Mouse (Mus musculus): Measurements from ENCODE around the gene Wdr64. TPM values are rescaled to one million over a fixed set of nuclear protein-coding genes. Genes with fewer than 3 reads are reported as not detected.
A peak's percentile ranks its signal among the peaks of the same experiment; 100 is the strongest.

Wdr64 gene
- polyA plus RNA-seq, 1 experiment from 2014 or later = not detected

DNA sequence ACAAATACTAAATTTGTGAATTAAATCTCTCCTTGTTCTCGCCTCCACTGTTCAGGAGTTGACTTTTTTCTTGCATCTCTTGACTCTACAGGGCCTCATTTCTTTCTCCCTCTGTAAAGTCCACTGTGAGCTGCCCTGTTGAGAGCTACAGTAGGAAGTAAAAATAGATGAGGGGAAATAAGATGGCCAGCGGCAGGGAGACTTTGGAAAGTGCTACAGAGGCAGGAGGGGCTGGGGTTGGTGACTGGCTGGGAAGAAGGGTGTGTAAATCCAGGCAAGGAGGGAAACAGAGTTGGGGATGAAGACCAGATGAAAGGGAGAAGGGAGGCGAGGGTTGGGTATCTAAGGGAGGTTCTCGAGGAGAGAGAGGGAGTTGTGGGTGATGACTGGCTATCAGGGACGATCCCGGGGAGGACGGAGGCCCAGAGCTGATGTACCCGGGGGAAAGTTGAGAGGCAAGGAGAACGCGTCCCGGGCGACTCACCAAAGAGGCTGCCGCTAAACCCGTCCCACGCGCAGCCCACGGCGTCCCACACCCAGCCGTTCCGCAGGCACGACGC is 6.6 kb upstream of the Wdr64 start:
- Histone ChIP-seq H3K36me3 (peaks cover 18% of the 10 kb centered on the region), H3K4me1 (peaks cover 37% of the 10 kb centered on the region), H3K27ac (replicated peaks) (peak overlapping the region; percentile 91), H3K9ac (peak overlapping the region; percentile 91), H3K9me3 (no peaks in the 10 kb centered on the region), H3K4me2 (peak overlapping the region; percentile 89), H3K27me3 (replicated peaks) (no peaks in the 10 kb centered on the region), H3K4me3 (peak overlapping the region; percentile 88)
- 1% methylated on average over 22 of the region's 22 CpGs for WGBS
- no peak for ATAC-seq (ENCODE audit: extremely low read depth, insufficient number of reproducible peaks, low FRiP score, low TSS enrichment)

GRCm38 (mm10) chr1:175692246-175692996 is 6.0 kb upstream of the Wdr64 start, which contains the start of the genes Opn3 and Chml:
Gene Opn3, minus strand, starts transcription at chr1:175692776.
Gene Chml, minus strand, starts transcription at chr1:175692901.
- ATAC-seq (ENCODE audit: extremely low read depth, insufficient number of reproducible peaks, low FRiP score, low TSS enrichment) = peak; percentile 98
- under 1% methylated on average over 58 of the region's 73 CpGs for WGBS
- no peaks in the 10 kb centered on the region for H3K27me3 ChIP-seq (replicated peaks)

GRCm38 (mm10) chr1:175692997-175693361 is 5.4 kb upstream of the Wdr64 start:
- Histone ChIP-seq H3K27ac (replicated peaks) (peak overlapping the region; percentile 80), H3K27me3 (replicated peaks) (no peaks in the 10 kb centered on the region), H3K4me3 (peak overlapping the region; percentile 88)

More at GRCm38 (mm10) chr1:175692246-175692996, 6.0 kb upstream of the Wdr64 start, which contains the start of the genes Opn3 and Chml:
- no peaks in the 10 kb centered on the region for H3K9me3 ChIP-seq
- peak within 1 kb of the TSS; percentile 89 for H3K4me2 ChIP-seq
- peak within 1 kb of the TSS; percentile 91 for H3K27ac ChIP-seq (replicated peaks)
- H3K4me1 ChIP-seq = peaks cover 37% of the 10 kb centered on the region
- H3K4me3 ChIP-seq = peak within 1 kb of the TSS; percentile 88
- H3K36me3 ChIP-seq = peaks cover 12% of the 10 kb centered on the region
- H3K9ac ChIP-seq = peak within 1 kb of the TSS; percentile 91

DNA sequence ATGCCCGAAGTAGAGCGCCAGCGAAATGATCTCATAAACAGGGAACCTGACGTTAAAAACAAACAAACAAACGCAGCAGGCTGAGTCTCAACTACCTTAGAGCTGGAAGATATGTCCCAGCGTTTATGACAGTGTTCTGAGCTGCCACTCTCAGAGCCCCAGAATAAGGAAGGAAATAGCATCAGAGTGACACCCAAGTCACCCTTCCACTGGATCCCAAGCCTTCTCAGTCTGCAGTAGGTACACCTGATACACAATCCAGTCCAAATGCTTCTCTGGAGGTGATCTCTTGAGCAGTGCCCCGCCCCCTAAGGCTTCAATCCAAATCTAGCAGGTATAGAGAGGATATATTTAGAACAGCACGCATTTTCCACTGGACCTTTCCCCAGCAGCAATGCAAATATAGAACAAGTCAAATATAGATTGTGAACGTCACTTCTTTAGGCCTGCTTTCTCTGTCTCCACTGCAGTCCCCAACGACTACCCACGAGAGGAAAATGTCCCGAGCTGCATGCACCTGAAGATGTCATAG is 4.9 kb upstream of the Wdr64 start:
- Histone ChIP-seq H3K9ac (peak overlapping the region; percentile 75), H3K27me3 (replicated peaks) (no peaks in the 10 kb centered on the region), H3K9me3 (no peaks in the 10 kb centered on the region), H3K4me2 (peak overlapping the region; percentile 89), H3K27ac (replicated peaks) (peak overlapping the region; percentile 80), H3K4me3 (peak overlapping the region; percentile 88), H3K4me1 (peaks cover 37% of the 10 kb centered on the region), H3K36me3 (0 out of 2 replicates have a peak, but pooled peaks cover under 1% of the 10 kb centered on the region)
- WGBS = 29% methylated on average over 12 of the region's 12 CpGs
- no peak for ATAC-seq (ENCODE audit: extremely low read depth, insufficient number of reproducible peaks, low FRiP score, low TSS enrichment)

More at GRCm38 (mm10) chr1:175692997-175693361, 5.4 kb upstream of the Wdr64 start:
- ATAC-seq (ENCODE audit: extremely low read depth, insufficient number of reproducible peaks, low FRiP score, low TSS enrichment) = no peak; the same call in 1 of the 2 replicates
- 2% methylated on average over 16 of the region's 17 CpGs for WGBS
- Histone ChIP-seq H3K36me3 (peaks cover 6% of the 10 kb centered on the region), H3K4me2 (peak overlapping the region; percentile 89), H3K9ac (peak overlapping the region; percentile 75), H3K4me1 (peaks cover 37% of the 10 kb centered on the region), H3K9me3 (no peaks in the 10 kb centered on the region)

DNA sequence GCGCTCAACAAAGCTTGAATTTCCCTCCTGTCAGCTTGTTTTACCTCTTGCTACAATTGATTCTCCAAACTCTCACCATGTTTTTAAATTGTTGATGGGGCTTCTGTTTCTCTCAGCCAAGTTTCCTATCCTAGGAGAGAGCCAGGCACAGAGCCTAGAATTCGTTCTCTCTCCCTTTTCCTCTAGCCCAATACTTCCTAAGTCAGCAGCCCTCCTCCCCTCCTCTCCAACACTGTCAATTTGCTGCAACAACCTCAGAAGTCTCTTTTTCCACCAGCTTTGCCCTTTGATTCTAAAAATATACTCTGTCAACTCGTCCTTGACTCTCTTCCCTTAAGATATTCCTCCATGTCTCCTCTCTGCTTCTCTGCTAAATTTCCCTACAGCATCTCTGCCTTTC is 982 bp downstream of the Wdr64 start:
- WGBS = 45% methylated on average over 3 of the region's 3 CpGs
- no peak overlapping the region for H3K27ac ChIP-seq (replicated peaks)
- ATAC-seq (ENCODE audit: extremely low read depth, insufficient number of reproducible peaks, low FRiP score, low TSS enrichment) = no peak
- peaks cover 13% of the 10 kb centered on the region for H3K4me1 ChIP-seq
- H3K9me3 ChIP-seq = no peaks in the 10 kb centered on the region
- no peak overlapping the region for H3K4me3 ChIP-seq
- H3K9ac ChIP-seq = no peak overlapping the region
- H3K36me3 ChIP-seq = no peaks in the 10 kb centered on the region
- H3K27me3 ChIP-seq (replicated peaks) = no peaks in the 10 kb centered on the region
- H3K4me2 ChIP-seq = no peak overlapping the region

- Histone ChIP-seq H3K4me2 (no peak overlapping the region), H3K4me3 (no peak overlapping the region), H3K27me3 (replicated peaks) (no peaks in the 10 kb centered on the region), H3K36me3 (no peaks in the 10 kb centered on the region), H3K4me1 (peaks cover 13% of the 10 kb centered on the region), H3K27ac (replicated peaks) (no peak overlapping the region), H3K9ac (no peak overlapping the region), H3K9me3 (no peaks in the 10 kb centered on the region)
- no peak for ATAC-seq (ENCODE audit: extremely low read depth, insufficient number of reproducible peaks, low FRiP score, low TSS enrichment)
- WGBS = 31% methylated on average over 4 of the region's 4 CpGs
Observed at GRCm38 (mm10) chr1:175699796-175700195, 1.4 kb downstream of the Wdr64 start.

DNA sequence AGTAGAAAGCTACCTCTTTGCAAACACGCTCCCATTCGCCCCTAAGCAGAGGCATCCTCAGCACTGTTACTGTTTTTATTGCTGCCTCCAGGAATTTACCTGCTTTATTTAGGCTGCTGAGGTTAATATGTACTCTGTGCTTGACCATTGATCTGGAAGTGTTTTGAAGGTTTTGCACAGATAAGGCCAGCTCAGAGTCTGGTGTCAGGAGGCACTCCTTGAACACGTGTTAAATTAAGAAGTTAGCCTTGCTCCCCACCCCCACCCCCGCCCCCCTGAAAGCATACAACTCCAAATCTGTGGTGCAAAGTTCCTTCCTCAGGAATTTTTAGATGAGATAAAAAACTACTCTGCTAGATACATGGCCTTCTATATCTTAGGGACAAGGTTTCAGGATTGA is 2.8 kb downstream of the Wdr64 start:
- Histone ChIP-seq H3K4me1 (peaks cover 13% of the 10 kb centered on the region), H3K36me3 (no peaks in the 10 kb centered on the region), H3K27me3 (replicated peaks) (no peaks in the 10 kb centered on the region), H3K4me3 (no peak overlapping the region), H3K9ac (no peak overlapping the region), H3K4me2 (no peak overlapping the region), H3K9me3 (no peaks in the 10 kb centered on the region), H3K27ac (replicated peaks) (no peak overlapping the region)
- ATAC-seq (ENCODE audit: extremely low read depth, insufficient number of reproducible peaks, low FRiP score, low TSS enrichment) = no peak
- WGBS = 57% methylated on average over 4 of the region's 4 CpGs

DNA sequence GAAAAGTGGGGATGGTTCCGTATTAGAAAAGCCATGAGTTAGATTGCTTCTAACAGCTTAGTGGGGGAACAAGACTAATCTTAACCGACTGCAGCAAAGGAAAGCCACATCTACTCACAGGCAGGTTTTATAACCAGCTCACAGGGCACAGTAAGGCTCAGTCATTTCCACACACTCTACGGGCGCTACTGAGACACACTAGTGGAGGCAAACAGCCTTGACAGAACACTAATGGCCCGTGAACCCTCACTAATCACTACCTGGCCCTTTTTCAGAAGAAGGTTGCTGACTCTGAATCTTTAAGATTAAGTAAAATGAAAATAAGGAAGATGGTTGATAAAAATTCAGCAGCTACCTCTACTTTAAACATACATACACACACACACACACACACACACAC is 9.2 kb downstream of the Wdr64 start:
- Histone ChIP-seq H3K9me3 (no peaks in the 10 kb centered on the region), H3K4me3 (no peak overlapping the region), H3K36me3 (no peaks in the 10 kb centered on the region), H3K27me3 (replicated peaks) (no peaks in the 10 kb centered on the region), H3K27ac (replicated peaks) (no peak overlapping the region), H3K4me1 (peaks cover 5% of the 10 kb centered on the region), H3K9ac (no peak overlapping the region), H3K4me2 (no peak overlapping the region)
- 76% methylated on average over 5 of the region's 5 CpGs for WGBS
- no peak for ATAC-seq (ENCODE audit: extremely low read depth, insufficient number of reproducible peaks, low FRiP score, low TSS enrichment)

DNA sequence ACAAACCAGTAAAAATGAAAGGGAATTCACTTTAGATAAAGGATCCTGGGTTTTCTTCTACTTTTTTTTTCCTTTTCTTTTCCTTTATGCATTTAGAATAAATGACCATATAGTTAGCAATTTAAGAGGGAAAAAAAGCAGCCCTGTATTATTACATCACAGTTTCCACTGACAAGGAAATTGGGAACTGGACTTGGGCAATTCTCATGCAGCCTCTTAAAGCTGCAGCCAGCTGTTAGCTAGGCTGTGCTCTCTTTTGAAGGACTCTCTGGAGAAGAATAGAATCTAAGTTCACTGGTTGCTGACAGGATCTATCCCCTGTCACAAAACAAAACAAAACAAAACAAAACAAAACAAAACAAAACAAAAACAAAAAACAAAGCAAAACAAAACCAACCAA is 9.6 kb downstream of the Wdr64 start:
- no peaks in the 10 kb centered on the region for H3K9me3 ChIP-seq
- no peak overlapping the region for H3K9ac ChIP-seq
- H3K4me2 ChIP-seq = no peak overlapping the region
- no peaks in the 10 kb centered on the region for H3K36me3 ChIP-seq
- no peak overlapping the region for H3K27ac ChIP-seq (replicated peaks)
- H3K4me3 ChIP-seq = no peak overlapping the region
- peaks cover 6% of the 10 kb centered on the region for H3K4me1 ChIP-seq
- no peaks in the 10 kb centered on the region for H3K27me3 ChIP-seq (replicated peaks)
- ATAC-seq (ENCODE audit: extremely low read depth, insufficient number of reproducible peaks, low FRiP score, low TSS enrichment) = no peak

DNA sequence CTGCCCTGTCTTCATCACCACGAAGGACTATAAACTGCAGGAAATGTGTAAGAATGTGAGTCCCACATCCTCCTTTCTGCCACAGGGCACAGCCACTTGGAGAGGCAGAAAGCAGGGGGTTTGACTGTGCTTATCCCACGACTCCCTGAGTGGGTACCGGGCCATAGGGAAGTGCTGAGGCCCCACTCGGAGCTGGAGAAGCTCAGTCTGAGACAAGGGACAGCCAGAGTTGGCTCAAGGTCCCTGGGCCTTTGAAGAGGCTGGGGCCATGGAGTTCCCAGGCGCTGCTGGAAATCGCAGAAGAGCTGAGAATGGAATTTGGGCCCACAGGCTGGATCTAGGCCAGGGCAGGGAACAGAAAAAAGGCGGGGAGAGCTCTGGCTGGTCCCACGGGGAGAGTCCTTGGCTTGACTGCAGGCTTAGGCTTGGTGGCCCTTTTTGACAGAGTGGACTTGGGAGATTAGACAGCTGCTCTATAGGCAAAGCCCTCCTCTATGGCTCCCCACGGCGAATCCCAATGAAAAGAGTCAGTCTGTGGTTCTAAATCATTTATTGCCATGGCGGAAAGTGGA is 14.0 kb downstream of the Wdr64 start:
- no peak overlapping the region for H3K27ac ChIP-seq (replicated peaks)
- H3K4me1 ChIP-seq = peaks cover 6% of the 10 kb centered on the region
- H3K9ac ChIP-seq = no peak overlapping the region
- no peak for ATAC-seq (ENCODE audit: extremely low read depth, insufficient number of reproducible peaks, low FRiP score, low TSS enrichment)
- no peaks in the 10 kb centered on the region for H3K36me3 ChIP-seq
- H3K4me2 ChIP-seq = no peak overlapping the region
- WGBS = 66% methylated on average over 11 of the region's 11 CpGs
- H3K9me3 ChIP-seq = no peaks in the 10 kb centered on the region
- no peaks in the 10 kb centered on the region for H3K27me3 ChIP-seq (replicated peaks)
- H3K4me3 ChIP-seq = no peak overlapping the region

- Histone ChIP-seq H3K27me3 (replicated peaks) (no peaks in the 10 kb centered on the region), H3K4me1 (peaks cover 6% of the 10 kb centered on the region), H3K36me3 (no peaks in the 10 kb centered on the region), H3K9me3 (no peaks in the 10 kb centered on the region), H3K27ac (replicated peaks) (no peak overlapping the region), H3K9ac (no peak overlapping the region), H3K4me3 (no peak overlapping the region), H3K4me2 (no peak overlapping the region)
- ATAC-seq (ENCODE audit: extremely low read depth, insufficient number of reproducible peaks, low FRiP score, low TSS enrichment) = no peak
- WGBS = 81% methylated on average over 9 of the region's 9 CpGs
Observed at GRCm38 (mm10) chr1:175716832-175717231, 18.4 kb downstream of the Wdr64 start.

Measured in heart, embryonic 13.5 days (tissue).